Mouse (Mus musculus): ENCODE data around the gene Oasl2. TPM values are rescaled to one million over a fixed set of nuclear protein-coding genes. Genes with fewer than 3 reads are reported as not detected.
A peak's percentile ranks its signal among the peaks of the same experiment; 100 is the strongest.

The Oasl2 gene
- polyA plus RNA-seq, 1 experiment, result 2.1 TPM

- Histone ChIP-seq H3ac (ENCODE audit: control insufficient read depth, insufficient read length) (no peak overlapping the region), H3K27me3 (ENCODE audit: control insufficient read depth, insufficient read depth, insufficient read length) (no peaks in the 10 kb centered on the region), H3K4me3 (no peak overlapping the region), H3K79me2 (ENCODE audit: control insufficient read depth, insufficient read depth) (no peaks in the 10 kb centered on the region), H3K4me2 (ENCODE audit: low read depth) (no peak overlapping the region), H3K36me3 (ENCODE audit: control insufficient read depth, insufficient read depth) (no peaks in the 10 kb centered on the region)
- no peak for TF ChIP-seq POLR2AphosphoS2 (IDR thresholded peaks at IDR 0.05; ENCODE audit: insufficient read length, low read depth)
- no peak for TF ChIP-seq E2F4 (IDR thresholded peaks at IDR 0.05; ENCODE audit: insufficient read depth)
- no peak for TF ChIP-seq TCF12 (IDR thresholded peaks at IDR 0.05; ENCODE audit: insufficient read depth, poor library complexity, severe bottlenecking)
- no peak for TF ChIP-seq MYOG (IDR thresholded peaks at IDR 0.05; ENCODE audit: control insufficient read depth in 1 of 3, insufficient read depth in 1 of 3, insufficient read length in 2 of 3, low read depth in 2 of 3)
- no peak for TF ChIP-seq REST (IDR thresholded peaks at IDR 0.05; ENCODE audit: insufficient read depth, insufficient read length)
- no peak for TF ChIP-seq POLR2A (IDR thresholded peaks at IDR 0.05; ENCODE audit: insufficient read length, low read depth)
- no peak for TF ChIP-seq SRF (IDR thresholded peaks at IDR 0.05; ENCODE audit: control insufficient read depth, insufficient read length, low read depth)
- no peak for TF ChIP-seq MAX (IDR thresholded peaks at IDR 0.05; ENCODE audit: low read depth)
- no peak for TF ChIP-seq CEBPB (IDR thresholded peaks at IDR 0.05; ENCODE audit: insufficient read depth, poor library complexity, severe bottlenecking)
- TF ChIP-seq USF1 (IDR thresholded peaks at IDR 0.05; ENCODE audit: low read depth), result no peak
- TF ChIP-seq TCF3 (IDR thresholded peaks at IDR 0.05; ENCODE audit: insufficient read length, low read depth), result no peak
- TF ChIP-seq MYOD1 (IDR thresholded peaks at IDR 0.05; ENCODE audit: control insufficient read depth in 1 of 3, insufficient read length in 2 of 3, low read depth in 2 of 3), result no peak
Observed at GRCm38 (mm10) chr5:114908598-114909305, 12.0 kb downstream of the Oasl2 start.

- no peak overlapping the region for H3K4me3 ChIP-seq
- H3K36me3 ChIP-seq (ENCODE audit: control insufficient read depth, insufficient read depth), result no peaks in the 10 kb centered on the region
- H3K4me2 ChIP-seq (ENCODE audit: low read depth), result no peak overlapping the region
- no peaks in the 10 kb centered on the region for H3K27me3 ChIP-seq (ENCODE audit: control insufficient read depth, insufficient read depth, insufficient read length)
- H3K79me2 ChIP-seq (ENCODE audit: control insufficient read depth, insufficient read depth), result no peaks in the 10 kb centered on the region
- H3ac ChIP-seq (ENCODE audit: control insufficient read depth, insufficient read length), result no peak overlapping the region
- TF ChIP-seq CEBPB (IDR thresholded peaks at IDR 0.05; ENCODE audit: insufficient read depth, poor library complexity, severe bottlenecking) (no peak), TCF3 (IDR thresholded peaks at IDR 0.05; ENCODE audit: insufficient read length, low read depth) (no peak)
Observed at GRCm38 (mm10) chr5:114913686-114914085, 16.9 kb downstream of the Oasl2 start.

DNA sequence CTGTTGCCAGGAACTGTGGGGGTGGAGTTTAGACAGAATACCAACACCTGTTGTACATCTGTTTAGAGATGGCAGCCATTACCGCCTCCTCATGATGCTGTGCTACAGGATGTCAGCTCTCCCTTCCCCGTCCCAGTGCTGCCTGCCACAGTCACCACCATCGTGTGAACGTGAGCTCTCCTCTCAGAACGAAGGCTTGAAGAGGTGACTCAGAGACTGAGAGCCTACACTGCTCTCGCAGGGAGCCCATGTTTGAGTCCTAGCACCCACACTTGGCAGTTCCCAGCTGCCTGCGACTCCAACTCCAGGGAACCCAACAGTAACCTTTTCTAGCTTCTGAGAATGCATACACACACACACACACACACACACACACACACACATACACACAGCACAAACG is 18.1 kb downstream of the Oasl2 start:
- Histone ChIP-seq H3K27me3 (ENCODE audit: control insufficient read depth, insufficient read depth, insufficient read length) (no peaks in the 10 kb centered on the region), H3K36me3 (ENCODE audit: control insufficient read depth, insufficient read depth) (no peaks in the 10 kb centered on the region), H3K4me3 (no peak overlapping the region), H3K79me2 (ENCODE audit: control insufficient read depth, insufficient read depth) (no peaks in the 10 kb centered on the region), H3K4me2 (ENCODE audit: low read depth) (no peak overlapping the region), H3ac (ENCODE audit: control insufficient read depth, insufficient read length) (no peak overlapping the region)
- TF ChIP-seq MAX (IDR thresholded peaks at IDR 0.05; ENCODE audit: low read depth) (no peak), MYOD1 (IDR thresholded peaks at IDR 0.05; ENCODE audit: control insufficient read depth in 1 of 3, insufficient read length in 2 of 3, low read depth in 2 of 3) (peak in 2 of 3 experiments; percentile 33 to 72)

DNA sequence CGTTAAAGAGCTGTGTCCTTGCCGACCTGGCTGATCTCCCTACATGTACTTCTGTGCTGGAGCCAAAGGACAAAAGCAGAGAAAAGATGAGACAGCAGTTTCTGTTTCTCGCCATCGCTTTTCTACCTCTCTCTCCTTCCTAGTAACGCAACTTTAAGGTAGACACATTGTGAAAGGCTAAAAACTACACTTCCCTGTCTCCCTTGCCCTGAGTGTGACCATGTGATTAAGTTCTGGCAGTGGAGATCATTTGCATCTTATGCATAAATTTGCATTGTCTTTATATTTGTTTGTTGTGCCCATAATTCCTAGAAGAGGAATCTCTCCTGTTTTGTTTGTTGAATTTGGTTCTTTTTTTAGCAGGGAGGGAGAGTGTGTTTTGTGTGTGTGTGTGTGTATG is 19.1 kb downstream of the Oasl2 start:
- TF ChIP-seq TCF3 (IDR thresholded peaks at IDR 0.05; ENCODE audit: insufficient read length, low read depth), result no peak
- no peak for TF ChIP-seq TCF12 (IDR thresholded peaks at IDR 0.05; ENCODE audit: insufficient read depth, poor library complexity, severe bottlenecking)
- TF ChIP-seq POLR2A (IDR thresholded peaks at IDR 0.05; ENCODE audit: insufficient read length, low read depth), result no peak
- TF ChIP-seq SRF (IDR thresholded peaks at IDR 0.05; ENCODE audit: control insufficient read depth, insufficient read length, low read depth), result no peak
- no peak for TF ChIP-seq MYOG (IDR thresholded peaks at IDR 0.05; ENCODE audit: control insufficient read depth in 1 of 3, insufficient read depth in 1 of 3, insufficient read length in 2 of 3, low read depth in 2 of 3)
- TF ChIP-seq MAX (IDR thresholded peaks at IDR 0.05; ENCODE audit: low read depth), result no peak
- TF ChIP-seq USF1 (IDR thresholded peaks at IDR 0.05; ENCODE audit: low read depth), result no peak
- no peak for TF ChIP-seq CEBPB (IDR thresholded peaks at IDR 0.05; ENCODE audit: insufficient read depth, poor library complexity, severe bottlenecking)
- TF ChIP-seq REST (IDR thresholded peaks at IDR 0.05; ENCODE audit: insufficient read depth, insufficient read length), result no peak
- TF ChIP-seq E2F4 (IDR thresholded peaks at IDR 0.05; ENCODE audit: insufficient read depth), result no peak
- TF ChIP-seq MYOD1 (IDR thresholded peaks at IDR 0.05; ENCODE audit: control insufficient read depth in 1 of 3, insufficient read length in 2 of 3, low read depth in 2 of 3), result no peak
- no peak for TF ChIP-seq POLR2AphosphoS2 (IDR thresholded peaks at IDR 0.05; ENCODE audit: insufficient read length, low read depth)
- H3K4me3 ChIP-seq, result no peak overlapping the region

GRCm38 (mm10) chr5:114916777-114917176 is 20.0 kb downstream of the Oasl2 start:
- H3K79me2 ChIP-seq (ENCODE audit: control insufficient read depth, insufficient read depth), result no peaks in the 10 kb centered on the region
- no peak overlapping the region for H3K4me3 ChIP-seq
- H3ac ChIP-seq (ENCODE audit: control insufficient read depth, insufficient read length), result no peak overlapping the region
- TF ChIP-seq POLR2AphosphoS2 (IDR thresholded peaks at IDR 0.05; ENCODE audit: insufficient read length, low read depth) (no peak), MAX (IDR thresholded peaks at IDR 0.05; ENCODE audit: low read depth) (no peak), MYOD1 (IDR thresholded peaks at IDR 0.05; ENCODE audit: control insufficient read depth in 1 of 3, insufficient read length in 2 of 3, low read depth in 2 of 3) (no peak), E2F4 (IDR thresholded peaks at IDR 0.05; ENCODE audit: insufficient read depth) (no peak), USF1 (IDR thresholded peaks at IDR 0.05; ENCODE audit: low read depth) (no peak), TCF12 (IDR thresholded peaks at IDR 0.05; ENCODE audit: insufficient read depth, poor library complexity, severe bottlenecking) (no peak), MYOG (IDR thresholded peaks at IDR 0.05; ENCODE audit: control insufficient read depth in 1 of 3, insufficient read depth in 1 of 3, insufficient read length in 2 of 3, low read depth in 2 of 3) (no peak), SRF (IDR thresholded peaks at IDR 0.05; ENCODE audit: control insufficient read depth, insufficient read length, low read depth) (no peak), POLR2A (IDR thresholded peaks at IDR 0.05; ENCODE audit: insufficient read length, low read depth) (no peak), CEBPB (IDR thresholded peaks at IDR 0.05; ENCODE audit: insufficient read depth, poor library complexity, severe bottlenecking) (no peak), REST (IDR thresholded peaks at IDR 0.05; ENCODE audit: insufficient read depth, insufficient read length) (no peak), TCF3 (IDR thresholded peaks at IDR 0.05; ENCODE audit: insufficient read length, low read depth) (no peak)
- no peaks in the 10 kb centered on the region for H3K36me3 ChIP-seq (ENCODE audit: control insufficient read depth, insufficient read depth)
- H3K27me3 ChIP-seq (ENCODE audit: control insufficient read depth, insufficient read depth, insufficient read length), result no peaks in the 10 kb centered on the region
- H3K4me2 ChIP-seq (ENCODE audit: low read depth), result no peak overlapping the region

More for the DNA sequence above, 19.1 kb downstream of the Oasl2 start:
- Histone ChIP-seq H3K79me2 (ENCODE audit: control insufficient read depth, insufficient read depth) (no peaks in the 10 kb centered on the region), H3K27me3 (ENCODE audit: control insufficient read depth, insufficient read depth, insufficient read length) (no peaks in the 10 kb centered on the region), H3K36me3 (ENCODE audit: control insufficient read depth, insufficient read depth) (no peaks in the 10 kb centered on the region), H3ac (ENCODE audit: control insufficient read depth, insufficient read length) (no peak overlapping the region), H3K4me2 (ENCODE audit: low read depth) (no peak overlapping the region)
